Mouse (Mus musculus) hindbrain, embryonic 14.5 days (tissue): Measurements from ENCODE around the gene Ccnt1. TPM values are rescaled to one million over a fixed set of nuclear protein-coding genes. Genes with fewer than 3 reads are reported as not detected.
A peak's percentile ranks its signal among the peaks of the same experiment; 100 is the strongest.

Experiments used
- ATAC-seq: fragments of 200-750 bp; cut with Nextera tagmentation; 2 replicates; pipeline ENCODE4 v1.8.0; 2017; ENCODE audit warnings: moderate number of reproducible peaks, mild to moderate bottlenecking, moderate TSS enrichment, moderate library complexity; ENCODE audit not compliant: low FRiP score
- DNase-seq: peaks from one replicate; pipeline ENCODE4 v3.0.0-alpha.2; 2015; ENCODE audit warnings: low spot score
- H3K27ac ChIP-seq: fragments of 300-500 bp; sonication (generic); 2 replicates; pipeline ENCODE4 v1.5.1; 2014; ENCODE audit warnings: mild to moderate bottlenecking, moderate library complexity
- H3K27me3 ChIP-seq: fragments of 300-500 bp; sonication (generic); 2 replicates; pipeline ENCODE4 v1.6.1; 2014; ENCODE audit warnings: mild to moderate bottlenecking, low read length, mixed read lengths; ENCODE audit not compliant: control insufficient read depth, insufficient read depth
- H3K36me3 ChIP-seq: fragments of 300-500 bp; sonication (generic); replicated peaks from 2 replicates; pipeline ENCODE4 v1.6.1; 2014; ENCODE audit not compliant: control insufficient read depth, insufficient read depth
- H3K4me1 ChIP-seq: fragments of 300-500 bp; sonication (generic); replicated peaks from 2 replicates; pipeline ENCODE4 v1.6.1; 2014; ENCODE audit warnings: antibody characterized with exemption, low read length, mixed read lengths; ENCODE audit not compliant: control insufficient read depth, insufficient read depth
- H3K4me2 ChIP-seq: fragments of 300-500 bp; sonication (generic); replicated peaks from 2 replicates; pipeline ENCODE4 v1.6.1; 2014; ENCODE audit warnings: mild to moderate bottlenecking, moderate library complexity
- H3K4me3 ChIP-seq: fragments of 300-500 bp; sonication (generic); replicated peaks from 2 replicates; pipeline ENCODE4 v1.5.1; 2014; ENCODE audit warnings: mild to moderate bottlenecking, low read length
- H3K9ac ChIP-seq: fragments of 300-500 bp; sonication (generic); 2 replicates; pipeline ENCODE4 v1.6.1; 2014
- H3K9me3 ChIP-seq: fragments of 300-500 bp; sonication (generic); 2 replicates; pipeline ENCODE4 v1.6.1; 2016; ENCODE audit warnings: low read length; ENCODE audit not compliant: control insufficient read depth
- WGBS: fragments of 180-500 bp; shearing (Covaris S2); extraction: QIAGEN DNeasy Blood & Tissue Kit; methylation state at CpG from one replicate; pipeline ENCODE4 v1.1.7; 2014; 5-methylcytosine and 5-hydroxymethylcytosine counted together
- polyA plus RNA-seq: library from polyadenylated mRNA; unstranded; fragments of >200 nt; fragmentation: Nextera tagmentation; extraction: Ambion mirVana; gene quantifications from 2 replicates; pipeline ENCODE4 v1.2.1, GENCODE M21; 2014

Ccnt1 gene
- polyA plus RNA-seq, 1 experiment from 2014 or later = 59.8 TPM

GRCm38 (mm10) chr15:98582996-98583395, 12.3 kb upstream of the Ccnt1 start:
- DNase-seq = no peak
- no peaks in the 10 kb centered on the region for H3K9me3 ChIP-seq
- ATAC-seq = no peak
- H3K27ac ChIP-seq = no peak overlapping the region
- no peak overlapping the region for H3K4me3 ChIP-seq
- no peak overlapping the region for H3K9ac ChIP-seq
- H3K4me1 ChIP-seq = no peaks in the 10 kb centered on the region
- WGBS = 82% methylated on average over 8 of the region's 8 CpGs
- 0 out of 2 replicates have a peak, but pooled peaks cover 2% of the 10 kb centered on the region for H3K36me3 ChIP-seq
- no peak overlapping the region for H3K4me2 ChIP-seq
- H3K27me3 ChIP-seq = no peaks in the 10 kb centered on the region

- H3K27me3 ChIP-seq = no peaks in the 10 kb centered on the region
- H3K4me2 ChIP-seq = no peak overlapping the region
- H3K4me1 ChIP-seq = no peaks in the 10 kb centered on the region
- DNase-seq (no peak), ATAC-seq (no peak)
- H3K27ac ChIP-seq = no peak overlapping the region
- no peak overlapping the region for H3K9ac ChIP-seq
- no peaks in the 10 kb centered on the region for H3K9me3 ChIP-seq
- 89% methylated on average over 8 of the region's 8 CpGs for WGBS
- H3K36me3 ChIP-seq = no peaks in the 10 kb centered on the region
- H3K4me3 ChIP-seq = no peak overlapping the region
Measured at GRCm38 (mm10) chr15:98582410-98582809, 11.7 kb upstream of the Ccnt1 start.

GRCm38 (mm10) chr15:98579795-98580464, 9.2 kb upstream of the Ccnt1 start:
- H3K27me3 ChIP-seq = no peaks in the 10 kb centered on the region
- H3K36me3 ChIP-seq = no peaks in the 10 kb centered on the region
- no peaks in the 10 kb centered on the region for H3K4me1 ChIP-seq
- 60% methylated on average over 4 of the region's 5 CpGs for WGBS
- DNase-seq = peak; percentile 88
- no peak overlapping the region for H3K9ac ChIP-seq
- no peak overlapping the region for H3K4me2 ChIP-seq
- no peaks in the 10 kb centered on the region for H3K9me3 ChIP-seq
- H3K4me3 ChIP-seq = no peak overlapping the region
- peak; percentile 64; the same call in 1 of the 2 replicates for ATAC-seq
- H3K27ac ChIP-seq = no peak overlapping the region

GRCm38 (mm10) chr15:98579310-98579709, 8.6 kb upstream of the Ccnt1 start:
- Histone ChIP-seq H3K4me2 (no peak overlapping the region), H3K27me3 (no peaks in the 10 kb centered on the region), H3K27ac (no peak overlapping the region), H3K9ac (no peak overlapping the region), H3K36me3 (no peaks in the 10 kb centered on the region), H3K9me3 (no peaks in the 10 kb centered on the region), H3K4me1 (no peaks in the 10 kb centered on the region), H3K4me3 (no peak overlapping the region)
- WGBS = 67% methylated on average over 2 of the region's 2 CpGs
- no peak for ATAC-seq
- no peak for DNase-seq

- DNase-seq = no peak
- 77% methylated on average over 4 of the region's 4 CpGs for WGBS
- Histone ChIP-seq H3K27ac (no peak overlapping the region), H3K27me3 (no peaks in the 10 kb centered on the region), H3K9me3 (no peaks in the 10 kb centered on the region), H3K9ac (no peak overlapping the region), H3K4me2 (no peak overlapping the region), H3K4me1 (peaks cover 9% of the 10 kb centered on the region), H3K4me3 (no peak overlapping the region), H3K36me3 (no peaks in the 10 kb centered on the region)
- ATAC-seq = no peak
Measured at GRCm38 (mm10) chr15:98573293-98573692, 2.6 kb upstream of the Ccnt1 start.

GRCm38 (mm10) chr15:98569795-98570365, 843 bp downstream of the Ccnt1 start:
- Histone ChIP-seq H3K4me1 (peaks cover 29% of the 10 kb centered on the region), H3K9ac (no peak overlapping the region), H3K9me3 (no peaks in the 10 kb centered on the region), H3K4me3 (no peak overlapping the region), H3K27ac (no peak overlapping the region), H3K36me3 (peaks cover 3% of the 10 kb centered on the region; the same call in 1 of the 2 replicates), H3K4me2 (no peak overlapping the region), H3K27me3 (no peaks in the 10 kb centered on the region)
- ATAC-seq (no peak), DNase-seq (no peak)
- WGBS = 84% methylated on average over 4 of the region's 4 CpGs

- H3K4me3 ChIP-seq = peak overlapping the region; percentile 59; the same call in 1 of the 2 replicates
Measured at GRCm38 (mm10) chr15:98569216-98569615, 1.5 kb downstream of the Ccnt1 start.

GRCm38 (mm10) chr15:98568256-98569033, 2.3 kb downstream of the Ccnt1 start:
- peak overlapping the region; percentile 73 for H3K9ac ChIP-seq
- 13% methylated on average over 22 of the region's 22 CpGs for WGBS
- ATAC-seq (no peak), DNase-seq (no peak)
- peak overlapping the region; percentile 59 for H3K4me3 ChIP-seq
- peak overlapping the region; percentile 89 for H3K27ac ChIP-seq
- H3K27me3 ChIP-seq = no peaks in the 10 kb centered on the region
- peaks cover 30% of the 10 kb centered on the region for H3K4me1 ChIP-seq
- H3K4me2 ChIP-seq = peak overlapping the region; percentile 63
- peaks cover 16% of the 10 kb centered on the region for H3K36me3 ChIP-seq
- H3K9me3 ChIP-seq = no peaks in the 10 kb centered on the region

More at GRCm38 (mm10) chr15:98569216-98569615, 1.5 kb downstream of the Ccnt1 start:
- Histone ChIP-seq H3K36me3 (peaks cover 8% of the 10 kb centered on the region), H3K9ac (peak overlapping the region; percentile 73), H3K4me1 (peaks cover 30% of the 10 kb centered on the region), H3K4me2 (peak overlapping the region; percentile 63), H3K27ac (no peak overlapping the region), H3K9me3 (no peaks in the 10 kb centered on the region), H3K27me3 (no peaks in the 10 kb centered on the region)
- 68% methylated on average over 7 of the region's 7 CpGs for WGBS
- ATAC-seq = no peak
- DNase-seq = no peak
